Mouse (Mus musculus) lung, embryonic 14.5 days (tissue): ENCODE data around the gene Pagr1b. TPM values are rescaled to one million over a fixed set of nuclear protein-coding genes. Genes with fewer than 3 reads are reported as not detected.
A peak's percentile ranks its signal among the peaks of the same experiment; 100 is the strongest.

Source experiments
- ATAC-seq: fragments of 200-750 bp; cut with Nextera tagmentation; 2 replicates; pipeline ENCODE4 v1.8.0; 2017; ENCODE audit warnings: mild to moderate bottlenecking, moderate TSS enrichment, moderate library complexity; ENCODE audit not compliant: insufficient read depth
- DNase-seq: peaks from one replicate; pipeline ENCODE4 v3.0.0-alpha.2; 2015
- H3K27ac ChIP-seq: fragments of 300-500 bp; sonication (generic); 2 replicates; pipeline ENCODE4 v1.5.1; 2014; ENCODE audit warnings: low read depth, mild to moderate bottlenecking, moderate library complexity
- H3K27me3 ChIP-seq: fragments of 300-500 bp; sonication (generic); 2 replicates; pipeline ENCODE4 v1.6.1; 2014; ENCODE audit warnings: low read length, control low read depth; ENCODE audit not compliant: insufficient read depth
- H3K36me3 ChIP-seq: fragments of 300-500 bp; sonication (generic); 2 replicates; pipeline ENCODE4 v1.6.1; 2014; ENCODE audit warnings: control low read depth; ENCODE audit not compliant: insufficient read depth
- H3K4me1 ChIP-seq: fragments of 300-500 bp; sonication (generic); 2 replicates; pipeline ENCODE4 v1.6.1; 2014; ENCODE audit warnings: antibody characterized with exemption, control low read depth; ENCODE audit not compliant: insufficient read depth
- H3K4me2 ChIP-seq: fragments of 300-500 bp; sonication (generic); 2 replicates; pipeline ENCODE4 v1.6.1; 2014; ENCODE audit warnings: mild to moderate bottlenecking
- H3K4me3 ChIP-seq: fragments of 300-500 bp; sonication (generic); 2 replicates; pipeline ENCODE4 v1.5.1; 2014; ENCODE audit warnings: low read depth, low read length
- H3K9ac ChIP-seq: fragments of 300-500 bp; sonication (generic); 2 replicates; pipeline ENCODE4 v1.6.1; 2014
- H3K9me3 ChIP-seq: fragments of 300-500 bp; sonication (generic); 2 replicates; pipeline ENCODE4 v1.6.1; 2016; ENCODE audit warnings: low read depth, low read length, control low read depth
- CTCF ChIP-seq: IDR thresholded peaks from 2 replicates; pipeline ENCODE4 v1.5.1; 2016; ENCODE audit warnings: antibody characterized with exemption, low read depth
- WGBS: fragments of 180-500 bp; shearing (Covaris S2); extraction: QIAGEN DNeasy Blood & Tissue Kit; methylation state at CpG from one replicate; pipeline ENCODE4 v1.1.7; 2014; 5-methylcytosine and 5-hydroxymethylcytosine counted together
- polyA plus RNA-seq: library from polyadenylated mRNA; unstranded; fragments of >200 nt; fragmentation: Nextera tagmentation; extraction: Ambion mirVana; gene quantifications from 2 replicates; pipeline ENCODE4 v1.2.1, GENCODE M21; 2014

The Pagr1b gene
- polyA plus RNA-seq, 1 experiment from 2014 or later = not detected

GRCm38 (mm10) chr7:126996449-126996848 is 19.8 kb downstream of the Pagr1b start:
- H3K4me1 ChIP-seq = no peaks in the 10 kb centered on the region
- 85% methylated on average over 4 of the region's 4 CpGs for WGBS
- no peak overlapping the region for H3K4me3 ChIP-seq
- H3K27me3 ChIP-seq = no peaks in the 10 kb centered on the region
- no peaks in the 10 kb centered on the region for H3K9me3 ChIP-seq
- no peak overlapping the region for H3K9ac ChIP-seq
- peak; percentile 8; the same call in 1 of the 2 replicates for TF ChIP-seq CTCF
- H3K36me3 ChIP-seq = no peaks in the 10 kb centered on the region
- H3K4me2 ChIP-seq = no peak overlapping the region
- DNase-seq (no peak), ATAC-seq (no peak)
- no peak overlapping the region for H3K27ac ChIP-seq

- H3K4me1 ChIP-seq = no peaks in the 10 kb centered on the region
- no peak overlapping the region for H3K9ac ChIP-seq
- H3K4me2 ChIP-seq = no peak overlapping the region
- H3K4me3 ChIP-seq = no peak overlapping the region
- DNase-seq (no peak), ATAC-seq (no peak)
- WGBS = 55% methylated on average over 8 of the region's 8 CpGs
- no peaks in the 10 kb centered on the region for H3K36me3 ChIP-seq
- TF ChIP-seq CTCF = no peak
- no peak overlapping the region for H3K27ac ChIP-seq
- H3K27me3 ChIP-seq = no peaks in the 10 kb centered on the region
- no peaks in the 10 kb centered on the region for H3K9me3 ChIP-seq
Observed at GRCm38 (mm10) chr7:126988816-126989215, 27.5 kb downstream of the Pagr1b start.

GRCm38 (mm10) chr7:126986319-126986718 is 30.0 kb downstream of the Pagr1b start:
- Histone ChIP-seq H3K9me3 (no peaks in the 10 kb centered on the region), H3K27me3 (no peaks in the 10 kb centered on the region), H3K4me2 (no peak overlapping the region), H3K4me3 (no peak overlapping the region), H3K27ac (no peak overlapping the region), H3K9ac (no peak overlapping the region), H3K36me3 (no peaks in the 10 kb centered on the region), H3K4me1 (no peaks in the 10 kb centered on the region)
- DNase-seq (peak; percentile 60), ATAC-seq (no peak)
- peak; percentile 73 for TF ChIP-seq CTCF
- WGBS = 31% methylated on average over 9 of the region's 9 CpGs

GRCm38 (mm10) chr7:126984667-126985444 is 31.4 kb downstream of the Pagr1b start:
- Histone ChIP-seq H3K36me3 (peaks cover 8% of the 10 kb centered on the region), H3K27me3 (no peaks in the 10 kb centered on the region), H3K9me3 (no peaks in the 10 kb centered on the region), H3K4me3 (no peak overlapping the region), H3K4me1 (no peaks in the 10 kb centered on the region), H3K9ac (no peak overlapping the region), H3K27ac (no peak overlapping the region), H3K4me2 (no peak overlapping the region)
- no peak for TF ChIP-seq CTCF
- DNase-seq (peak; percentile 14), ATAC-seq (no peak)
- 27% methylated on average over 10 of the region's 10 CpGs for WGBS

GRCm38 (mm10) chr7:126983113-126983512 is 33.2 kb downstream of the Pagr1b start:
- H3K9me3 ChIP-seq = no peaks in the 10 kb centered on the region
- no peak for DNase-seq
- no peak overlapping the region for H3K4me2 ChIP-seq
- no peaks in the 10 kb centered on the region for H3K4me1 ChIP-seq
- peaks cover 26% of the 10 kb centered on the region for H3K36me3 ChIP-seq
- no peak for TF ChIP-seq CTCF
- H3K27me3 ChIP-seq = no peaks in the 10 kb centered on the region
- H3K9ac ChIP-seq = no peak overlapping the region
- no peak overlapping the region for H3K4me3 ChIP-seq
- ATAC-seq = no peak
- no peak overlapping the region for H3K27ac ChIP-seq
- 72% methylated on average over 7 of the region's 7 CpGs for WGBS

- Histone ChIP-seq H3K36me3 (peaks cover 28% of the 10 kb centered on the region), H3K4me2 (no peak overlapping the region), H3K27ac (no peak overlapping the region), H3K27me3 (no peaks in the 10 kb centered on the region), H3K9ac (no peak overlapping the region), H3K9me3 (no peaks in the 10 kb centered on the region), H3K4me1 (no peaks in the 10 kb centered on the region), H3K4me3 (no peak overlapping the region)
- 66% methylated on average over 4 of the region's 4 CpGs for WGBS
- no peak for DNase-seq
- ATAC-seq = no peak
- no peak for TF ChIP-seq CTCF
Observed at GRCm38 (mm10) chr7:126982054-126982453, 34.2 kb downstream of the Pagr1b start.

GRCm38 (mm10) chr7:126981601-126982000 is 34.7 kb downstream of the Pagr1b start:
- no peak overlapping the region for H3K27ac ChIP-seq
- H3K4me2 ChIP-seq = no peak overlapping the region
- 81% methylated on average over 2 of the region's 2 CpGs for WGBS
- peaks cover 28% of the 10 kb centered on the region for H3K36me3 ChIP-seq
- ATAC-seq (no peak), DNase-seq (no peak)
- no peaks in the 10 kb centered on the region for H3K4me1 ChIP-seq
- no peaks in the 10 kb centered on the region for H3K9me3 ChIP-seq
- H3K27me3 ChIP-seq = no peaks in the 10 kb centered on the region
- H3K9ac ChIP-seq = no peak overlapping the region
- TF ChIP-seq CTCF = no peak
- H3K4me3 ChIP-seq = no peak overlapping the region
